Mouse (Mus musculus) thymus, postnatal 14 days (tissue): ENCODE data around the gene Crlf1.

Source experiments
- DNase-seq: peaks from one replicate; pipeline ENCODE4 v3.0.0; 2021

Gene Crlf1

GRCm38 (mm10) chr8:70492664-70493640 lies at the start of gene Crlf1:
Gene Crlf1, plus strand, starts transcription at chr8:70493158.
- no peak for DNase-seq

- DNase-seq, result no peak
These were observed 49.6 kb upstream of the Crlf1 start for GRCm38 (mm10) chr8:70443326-70443725.

DNA sequence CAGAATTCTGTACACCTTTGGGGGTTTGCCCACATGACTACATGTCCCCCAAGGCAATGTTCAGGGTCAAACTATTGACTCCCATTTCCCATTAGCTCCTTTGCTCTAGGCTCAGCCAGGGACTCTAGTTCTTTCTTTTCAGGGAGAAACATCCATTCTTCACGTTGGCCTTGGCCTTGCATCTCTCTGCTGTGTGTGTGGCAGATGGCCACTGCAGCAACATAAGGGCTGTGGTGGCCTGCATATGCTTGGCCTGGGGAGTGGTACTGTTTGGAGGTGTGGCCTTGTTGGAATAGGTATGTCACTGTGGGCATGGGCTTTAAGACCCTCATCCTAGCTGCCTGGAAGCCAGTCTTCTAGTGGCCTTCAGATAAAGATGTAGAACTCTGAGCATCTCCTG lies 47.0 kb upstream of the Crlf1 start:
- no peak for DNase-seq

DNA sequence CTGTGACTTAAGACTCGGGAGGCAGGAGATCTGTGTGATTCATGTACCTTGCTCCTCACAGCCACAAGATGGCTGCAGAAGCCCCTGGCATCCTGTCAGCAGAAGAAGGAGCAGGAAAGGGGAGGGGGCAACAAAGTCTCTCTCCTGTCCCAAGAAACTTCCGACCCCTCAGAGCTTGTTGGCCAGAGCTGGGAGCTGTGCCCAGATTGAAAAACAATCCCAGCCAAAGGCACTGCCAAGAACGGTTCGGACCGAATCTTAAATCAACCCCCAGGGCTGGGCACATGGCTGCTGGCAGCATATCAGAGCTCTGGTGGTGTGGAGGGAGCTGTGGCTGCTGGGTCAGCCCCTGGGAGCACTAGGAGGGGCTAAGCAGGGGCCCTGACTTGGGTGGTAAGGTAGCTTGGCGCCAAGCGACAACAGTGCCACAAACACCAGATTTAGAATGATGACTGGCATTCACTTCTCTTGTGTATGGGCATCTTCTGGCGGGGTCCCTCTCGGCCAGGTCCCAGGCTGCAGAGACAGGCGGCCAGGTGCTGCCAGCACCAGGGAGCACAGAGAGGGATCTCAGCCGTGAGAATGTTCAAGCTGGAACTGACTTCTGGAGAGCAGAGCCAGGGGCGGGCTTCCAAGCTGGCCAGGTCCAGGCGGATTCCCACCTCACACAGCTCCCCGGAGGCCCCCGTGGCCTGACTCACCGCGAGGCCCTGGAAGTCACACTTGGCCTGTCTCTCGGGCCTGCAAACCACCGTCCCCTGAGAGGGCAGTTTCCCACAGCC lies 45.1 kb upstream of the Crlf1 start:
- DNase-seq, result no peak

DNA sequence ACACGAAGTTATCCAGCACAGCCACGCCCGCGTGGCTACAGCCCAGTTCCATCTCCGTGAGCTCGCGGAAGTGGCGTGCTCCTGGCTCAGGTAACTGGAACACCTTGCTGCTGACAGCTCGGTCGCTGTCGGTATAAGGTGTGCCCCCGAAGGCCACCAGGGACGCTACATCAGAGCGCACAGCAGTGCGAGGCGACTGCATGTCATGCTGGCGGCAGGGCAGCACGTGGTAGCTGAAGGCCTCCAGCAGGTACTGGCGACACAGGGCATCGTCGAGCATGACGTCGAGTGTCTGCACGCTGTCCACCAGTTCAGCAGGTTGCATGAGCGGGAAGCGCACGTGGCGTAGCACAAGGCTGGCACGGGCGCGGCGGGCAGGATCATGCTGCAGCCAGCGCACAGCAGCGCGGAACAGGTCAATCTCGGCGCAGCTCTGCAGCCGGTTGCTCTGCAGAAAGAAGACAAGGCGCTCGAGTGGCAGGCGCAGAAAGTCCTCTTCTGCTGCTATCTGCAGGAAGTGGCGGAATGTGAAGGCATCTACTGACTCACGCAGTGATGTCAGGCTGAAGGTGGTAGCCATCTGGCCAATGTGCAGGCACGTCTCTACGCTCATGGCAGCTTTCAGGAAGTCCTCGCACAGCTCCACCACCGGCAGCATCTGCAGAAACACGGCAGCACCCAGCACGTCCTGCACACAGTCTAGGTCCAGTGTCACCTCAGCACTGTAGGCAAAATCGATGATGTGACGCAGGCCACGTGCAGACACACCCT lies 40.6 kb upstream of the Crlf1 start:
- DNase-seq, result no peak

DNA sequence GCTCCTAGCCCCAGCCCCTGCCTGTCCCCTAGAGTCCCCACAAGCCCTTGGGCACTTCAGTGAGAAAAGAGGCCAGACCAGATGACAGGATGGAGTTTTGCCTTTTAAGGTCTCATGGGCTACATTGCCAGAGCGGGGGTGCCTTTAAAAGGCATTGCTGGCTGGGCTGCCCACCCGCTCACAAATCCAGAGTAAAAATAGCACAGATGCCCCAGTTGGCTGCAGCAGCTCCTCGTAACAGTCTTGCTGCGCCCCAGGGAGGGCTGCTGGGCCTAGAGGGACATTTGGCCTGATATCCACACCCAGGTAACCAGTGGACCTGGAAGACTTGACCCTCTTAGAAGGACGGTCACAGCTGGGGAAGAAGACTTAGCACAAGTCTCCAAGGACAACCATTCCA lies 39.1 kb upstream of the Crlf1 start:
- no peak for DNase-seq

DNA sequence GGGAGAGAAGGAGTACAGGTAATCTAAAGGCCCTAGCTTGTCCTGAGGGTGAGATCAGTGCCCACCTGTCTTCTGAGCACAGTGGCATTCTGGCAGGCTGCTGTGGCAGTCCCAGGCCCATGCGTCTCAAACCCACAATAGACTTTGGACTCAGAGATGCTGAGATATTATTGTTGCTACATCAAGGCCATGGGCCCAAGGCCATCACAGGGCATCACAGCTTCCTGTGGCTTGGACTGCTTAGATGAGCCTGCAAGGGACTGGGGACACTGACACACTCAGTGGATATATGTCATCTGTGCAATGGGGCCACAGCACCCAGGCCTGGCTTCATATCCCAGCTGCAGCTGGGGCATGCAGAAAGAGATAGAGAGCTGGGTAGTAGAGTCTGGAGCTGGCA lies 36.0 kb upstream of the Crlf1 start:
- DNase-seq, result no peak

GRCm38 (mm10) chr8:70457882-70458281 lies 35.1 kb upstream of the Crlf1 start:
- no peak for DNase-seq

GRCm38 (mm10) chr8:70458462-70458861 lies 34.5 kb upstream of the Crlf1 start:
- no peak for DNase-seq

- DNase-seq, result no peak
These were observed 33.3 kb upstream of the Crlf1 start for GRCm38 (mm10) chr8:70459636-70460035.

GRCm38 (mm10) chr8:70460199-70460598 lies 32.8 kb upstream of the Crlf1 start:
- DNase-seq, result no peak

DNA sequence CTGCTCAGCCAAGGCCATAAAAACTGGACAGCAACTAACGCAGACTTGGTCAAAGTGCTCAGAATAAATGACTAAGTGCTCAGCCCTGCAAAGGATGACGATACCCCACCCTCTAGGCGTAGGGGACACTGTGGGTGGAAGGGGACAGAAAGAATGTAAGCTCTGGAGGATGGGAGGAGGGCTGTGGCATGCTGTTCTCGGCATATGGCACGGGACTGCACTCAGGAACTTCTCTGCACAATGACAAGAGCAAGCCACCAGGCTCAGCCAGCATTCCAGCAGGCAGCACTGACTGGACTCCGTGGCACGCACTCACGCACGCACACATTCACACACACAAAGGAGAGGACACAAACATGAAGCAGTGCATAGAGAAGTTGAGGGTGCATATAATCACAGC lies 32.4 kb upstream of the Crlf1 start:
- no peak for DNase-seq

DNA sequence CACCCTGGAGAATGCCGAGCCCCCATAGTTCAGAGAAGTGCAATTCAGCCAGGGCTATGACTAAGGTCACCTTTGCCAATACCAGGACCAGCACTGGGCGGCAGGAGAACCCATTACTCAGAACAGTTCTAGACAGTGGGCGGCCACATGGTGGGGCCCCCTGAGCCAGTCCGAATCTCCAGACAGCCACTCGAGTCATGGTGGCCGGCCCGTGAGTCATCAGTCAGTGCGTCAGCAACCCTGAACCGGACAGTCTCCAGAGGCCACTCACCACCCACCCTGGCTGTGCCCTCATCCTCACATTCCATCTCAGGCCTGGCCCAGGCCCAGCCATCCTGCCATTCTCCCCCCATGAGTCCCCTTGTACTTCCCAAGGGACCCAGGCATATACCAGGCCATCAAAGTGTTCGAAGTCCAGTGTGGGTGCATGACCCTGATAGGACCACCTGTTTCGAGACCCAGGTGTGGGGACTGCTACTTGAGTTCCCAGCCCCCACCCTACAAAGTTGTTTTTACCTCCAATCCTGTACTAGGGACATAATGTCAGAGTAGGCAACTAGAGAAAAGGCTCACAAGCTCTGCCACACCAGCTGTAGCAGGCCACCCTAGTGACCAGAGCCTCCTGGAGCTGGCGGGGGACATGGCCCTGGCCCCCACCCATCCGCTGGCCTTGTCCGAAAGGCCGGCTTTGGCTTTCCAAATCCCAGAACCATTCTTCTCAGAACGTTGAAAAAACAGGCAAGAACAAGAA lies 31.0 kb upstream of the Crlf1 start:
- no peak for DNase-seq

DNA sequence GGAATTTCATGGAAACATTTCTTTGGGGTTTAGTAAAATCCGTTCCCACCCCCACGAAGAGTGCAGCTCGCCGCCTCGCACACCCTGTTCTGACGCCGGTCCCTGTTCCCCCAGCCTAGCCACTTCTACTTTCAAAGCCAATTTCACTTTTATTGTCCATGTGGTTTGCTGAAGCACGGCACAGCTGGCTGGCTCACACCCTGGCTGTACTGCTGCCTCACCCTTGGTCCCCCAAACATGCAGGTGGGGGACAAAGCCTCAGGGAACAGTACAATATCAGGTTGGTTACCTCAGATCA lies 30.5 kb upstream of the Crlf1 start:
- DNase-seq, result no peak

GRCm38 (mm10) chr8:70463306-70463705 lies 29.7 kb upstream of the Crlf1 start:
- no peak for DNase-seq

DNA sequence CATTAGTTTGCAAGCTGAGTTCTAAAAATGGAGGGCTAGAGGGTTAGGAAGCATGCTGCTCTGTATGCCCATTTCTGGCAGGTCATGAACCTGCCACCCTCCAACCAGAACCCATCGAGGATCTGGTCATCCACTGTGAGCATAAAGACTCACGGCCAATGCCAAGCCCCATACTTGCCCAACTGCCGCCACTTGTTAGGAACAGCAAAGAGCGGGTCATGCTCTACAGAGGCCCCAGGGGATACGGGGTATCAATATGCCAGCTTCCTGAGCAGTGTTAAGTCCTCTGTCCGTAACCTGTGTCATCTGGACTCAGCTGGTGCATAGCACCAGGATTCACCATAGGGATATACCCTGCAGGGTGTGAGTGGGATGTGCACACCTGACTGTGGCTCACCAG lies 28.8 kb upstream of the Crlf1 start:
- DNase-seq, result no peak

GRCm38 (mm10) chr8:70465701-70466100 lies 27.3 kb upstream of the Crlf1 start:
- DNase-seq, result no peak

DNA sequence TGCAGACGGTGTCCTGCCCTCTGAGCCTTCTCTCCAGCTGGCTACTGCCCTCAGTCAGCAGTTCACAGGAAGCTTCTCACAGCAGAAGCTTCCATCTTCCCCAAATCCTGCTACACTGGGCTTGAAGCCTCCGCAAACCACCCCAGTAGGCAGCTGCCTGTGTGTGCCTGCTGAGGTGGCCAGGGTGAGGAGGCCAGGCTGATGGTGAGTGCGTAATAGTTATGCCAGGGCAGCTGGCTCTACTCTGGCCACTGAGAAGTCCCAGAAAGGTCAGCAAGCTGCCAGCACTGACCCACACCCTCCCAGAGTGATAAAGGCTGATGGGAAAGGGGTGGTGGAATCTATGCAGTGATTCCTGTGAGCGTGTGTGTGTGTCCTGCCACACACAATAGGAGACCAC lies 26.7 kb upstream of the Crlf1 start:
- DNase-seq, result no peak

DNA sequence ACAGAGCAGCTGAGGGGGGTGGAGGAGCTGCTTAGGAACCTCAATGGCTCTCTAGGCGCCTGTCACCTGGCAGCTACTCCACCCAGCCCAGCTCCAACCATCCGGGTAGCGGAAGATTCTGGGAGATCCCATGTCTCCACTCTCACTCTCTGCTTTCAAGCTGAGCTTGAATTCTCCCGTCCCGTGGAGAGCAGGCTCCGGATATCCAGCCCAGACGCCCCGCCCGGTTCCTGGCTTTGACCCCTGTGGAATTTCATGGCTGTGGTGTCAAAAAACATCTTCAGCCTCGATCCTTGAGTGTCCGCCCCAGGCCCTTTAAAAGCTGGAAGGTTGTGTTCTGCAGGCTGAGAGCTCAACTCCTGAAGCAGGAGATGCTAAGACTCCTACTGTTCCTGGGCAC lies 26.2 kb upstream of the Crlf1 start:
- DNase-seq, result no peak

DNA sequence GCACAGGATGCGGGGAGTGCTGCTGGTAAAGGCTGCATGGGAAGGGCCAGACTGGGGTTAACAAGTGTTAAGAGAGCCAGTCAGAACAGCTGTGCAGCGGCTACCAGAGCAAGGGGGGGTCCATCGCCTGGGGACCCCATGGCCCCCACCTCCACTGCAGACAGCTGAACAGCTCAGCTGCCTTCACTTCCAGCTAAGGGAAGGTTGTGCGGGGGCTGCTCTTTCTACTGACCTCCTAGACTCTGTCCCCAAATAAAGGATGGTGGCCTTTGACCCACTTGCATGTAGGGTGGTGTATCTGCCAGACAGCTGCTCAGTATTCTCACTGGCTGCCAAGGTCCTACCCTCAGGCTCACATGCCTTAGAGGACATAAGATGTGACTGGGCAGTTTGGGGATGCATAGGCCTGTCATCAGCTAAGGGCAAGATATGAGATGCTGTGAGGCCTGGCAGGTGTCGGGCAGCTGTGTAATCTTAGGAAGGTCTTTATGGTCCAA lies 25.7 kb upstream of the Crlf1 start:
- no peak for DNase-seq

GRCm38 (mm10) chr8:70467907-70468306 lies 25.1 kb upstream of the Crlf1 start:
- no peak for DNase-seq

GRCm38 (mm10) chr8:70468733-70469132 lies 24.2 kb upstream of the Crlf1 start:
- DNase-seq, result no peak
